In genomic region chr6:29351613-29352012, GRCm38 (mm10) we compare ENCODE assay signal across 19 mouse cellular contexts. TPM values are rescaled to one million over a fixed set of nuclear protein-coding genes. Genes with fewer than 3 reads are reported as not detected.
DNase-seq lines count a peak whose midpoint lies in the region; TF ChIP-seq lines count a peak whose summit lies in the region.
"Had no signal": no experiment of that assay in that cellular context is flagged by ENCODE, and none has a peak within 500 bp of the region (broad histone marks: within the 10 kb centered on the region; RNA-seq: fewer than 3 reads in every experiment).

No protein-coding gene starts in this region.

- no peak overlapping the region for H3K4me2 ChIP-seq in CH12.LX (ENCODE audit: insufficient read depth, low read depth, poor library complexity, severe bottlenecking)
- H3K4me2 ChIP-seq: limb, embryonic 15.5 days; neural tube, embryonic 13.5 days; stomach, embryonic 15.5 days had no signal

- H3K79me2 ChIP-seq in CH12.LX (replicated peaks; ENCODE audit: control insufficient read depth, extremely low read depth, insufficient read depth, poor library complexity, severe bottlenecking) = peaks cover 59% of the 10 kb centered on the region

- peak; percentile 24 for TF ChIP-seq CTCF in left cerebral cortex, adult 2 months (IDR thresholded peaks at IDR 0.05)
- peak; percentile 32 to 46; a peak in 2 of 4 replicates for TF ChIP-seq CTCF in CH12.LX (conservative IDR thresholded peaks at IDR 0.05 in 1 of 2, IDR thresholded peaks at IDR 0.05 in 1 of 2; ENCODE audit: low read depth in 2 of 2, low read length in 2 of 2)

- no peak overlapping the region for H3K9ac ChIP-seq in CH12.LX (ENCODE audit: insufficient read depth, low read depth)
- H3K9ac ChIP-seq: limb, embryonic 15.5 days; neural tube, embryonic 13.5 days; stomach, embryonic 15.5 days had no signal

- H3K27me3 ChIP-seq in CH12.LX (replicated peaks) = peaks cover 2% of the 10 kb centered on the region
- H3K27me3 ChIP-seq: limb, embryonic 15.5 days; megakaryocyte, embryonic 14.5 days; neural tube, embryonic 13.5 days; stomach, embryonic 15.5 days had no signal

- H3K9me3 ChIP-seq in CH12.LX (replicated peaks; ENCODE audit: low read length) = no peaks in the 10 kb centered on the region
- H3K9me3 ChIP-seq: limb, embryonic 15.5 days; megakaryocyte, embryonic 14.5 days; neural tube, embryonic 13.5 days; stomach, embryonic 15.5 days had no signal

- intact Hi-C loops in left cerebral cortex, adult 2 months (cut with DNase I) = no loop called here

- peak; percentile 27 for DNase-seq in embryo, embryonic 10.5 days (ENCODE audit: low spot score)
- DNase-seq in embryo, embryonic 9.5 days (ENCODE audit: extremely low spot score) = no peak
- no peak for DNase-seq in left cerebral cortex, adult 2 months (ENCODE audit: extremely low spot score in 1 of 2, low spot score in 2 of 2)
- DNase-seq in left cerebral cortex, adult 9 months (ENCODE audit: low spot score in 2 of 2) = no peak
- peak; percentile 38 for DNase-seq in CH12.LX (ENCODE audit: extremely low read depth)
- DNase-seq in mesoderm, embryonic 11.5 days (ENCODE audit: low read depth, low spot score) = peak; percentile 29
- DNase-seq in layer of hippocampus, adult 9-11 months = no peak
- no peak for DNase-seq in layer of hippocampus, postnatal 14 days (ENCODE audit: low spot score in 2 of 2)
- DNase-seq: gastrocnemius, postnatal 14 days; kidney, adult 2 months; right cerebral cortex, postnatal 25 days had no signal

- H3K36me3 ChIP-seq in CH12.LX (replicated peaks in 1 of 2; ENCODE audit: control insufficient read depth in 1 of 2, insufficient read depth in 1 of 2, low read length in 1 of 2) = peaks cover 3 to 18% of the 10 kb centered on the region in 2 experiments

- no peak for TF ChIP-seq POLR2A in CH12.LX (IDR thresholded peaks at IDR 0.05; ENCODE audit: low read depth, low read length)

- H3K4me1 ChIP-seq in CH12.LX (ENCODE audit: control insufficient read depth in 1 of 2, insufficient read depth in 2 of 2) = peaks cover 2 to 19% of the 10 kb centered on the region in 2 experiments; a peak in 2 of 4 replicates

- in situ Hi-C loops in CH12.LX (cut with MboI; ENCODE audit: low pct_ligation_motif_present, low pct_unique_long_range_greater_than_20kb, low sequenced_read_pairs) = no loop called here

- no peak overlapping the region for H3K4me3 ChIP-seq in left cerebral cortex, adult 2 months
- no peak overlapping the region for H3K4me3 ChIP-seq in CH12.LX (replicated peaks in 1 of 3; ENCODE audit: low read depth in 2 of 3, low read length in 2 of 3, poor library complexity in 1 of 3)
- H3K4me3 ChIP-seq: limb, embryonic 15.5 days; megakaryocyte, embryonic 14.5 days; neural tube, embryonic 13.5 days; stomach, embryonic 15.5 days had no signal

- TF ChIP-seq RAD21 in CH12.LX (IDR thresholded peaks at IDR 0.05; ENCODE audit: low read depth, low read length) = no peak; the same call in none of the 2 replicates

- TF ChIP-seq EP300 in CH12.LX (IDR thresholded peaks at IDR 0.05; ENCODE audit: low read length) = no peak

- dilution Hi-C loops in CH12.LX (cut with MboI; ENCODE audit: extremely low pct_ligation_motif_present, extremely low pct_unique_long_range_greater_than_20kb, low sequenced_read_pairs) = no loop called here

- no peak overlapping the region for H3K27ac ChIP-seq in left cerebral cortex, adult 2 months
- no peak overlapping the region for H3K27ac ChIP-seq in CH12.LX (ENCODE audit: insufficient read depth, low read depth)
- H3K27ac ChIP-seq: limb, embryonic 15.5 days; neural tube, embryonic 13.5 days; stomach, embryonic 15.5 days had no signal

TF ChIP-seq in CH12.LX, 34 proteins besides CTCF, POLR2A, EP300 and RAD21:
- TF ChIP-seq MAX (IDR thresholded peaks at IDR 0.05; ENCODE audit: low read length) (no peak), SMC3 (IDR thresholded peaks at IDR 0.05; ENCODE audit: low read depth, low read length) (peak; percentile 15; the same call in 1 of the 2 replicates)

RNA-seq across cellular contexts. Expression of gene Calu, which starts 3.7 kb away (rescaled TPM):
- total RNA-seq in left cerebral cortex, adult 2 months (2021) = 10 to 100 TPM; 59.5 to 65.2 TPM
- 107 and 125 TPM in 2 replicates for total RNA-seq in CH12.LX (2012; rRNA removed)
- 161 and 166 TPM in 2 replicates for total RNA-seq in CH12.LX (2014; rRNA removed)
- 112 and 128 TPM in 2 replicates for polyA plus RNA-seq in CH12.LX (2012; ENCODE audit: insufficient read length, low read depth)
- 10 to 100 TPM; 89.6 to 95.9 TPM for total RNA-seq in layer of hippocampus, postnatal 14 days (2021)

RNA-seq across cellular contexts. Expression of gene Fam71f1, which starts 32.7 kb away (rescaled TPM):
- not detected for total RNA-seq in left cerebral cortex, adult 2 months (2021)
- not detected in 2 replicates for total RNA-seq in CH12.LX (2012; rRNA removed)
- not detected in 2 replicates for total RNA-seq in CH12.LX (2014; rRNA removed)
- polyA plus RNA-seq in CH12.LX (2012; ENCODE audit: insufficient read length, low read depth) = not detected in 2 replicates
- total RNA-seq in layer of hippocampus, postnatal 14 days (2021) = not detected
- total RNA-seq: common myeloid progenitor, adult 5-6 weeks; gastrocnemius, postnatal 14 days; heart, postnatal 25 days; layer of hippocampus, postnatal 10 days had no signal
- polyA plus RNA-seq: forebrain, embryonic 11.5 days; limb, embryonic 15.5 days; neural tube, embryonic 13.5 days had no signal

RNA-seq across cellular contexts. Expression of gene Opn1sw, which starts 36.7 kb away (rescaled TPM):
- total RNA-seq in left cerebral cortex, adult 2 months (2021) = under 1 TPM in 1 of 2 experiments, not detected in 1; 0.16 TPM
- 0.13 TPM in 1 of 2 replicates, not detected in the other for total RNA-seq in CH12.LX (2012; rRNA removed)
- not detected in 2 replicates for total RNA-seq in CH12.LX (2014; rRNA removed)
- polyA plus RNA-seq in CH12.LX (2012; ENCODE audit: insufficient read length, low read depth) = not detected in 2 replicates
- total RNA-seq in layer of hippocampus, postnatal 14 days (2021) = under 1 TPM; 0.26 to 0.35 TPM
- total RNA-seq: common myeloid progenitor, adult 5-6 weeks; heart, postnatal 25 days had no signal
- polyA plus RNA-seq: kidney, adult 2 months had no signal

RNA-seq across cellular contexts. Expression of gene Ccdc136, which starts 44.5 kb away (rescaled TPM):
- 100 to 1,000 TPM; 104 to 105 TPM for total RNA-seq in left cerebral cortex, adult 2 months (2021)
- total RNA-seq in CH12.LX (2012; rRNA removed) (1.2 and 4.3 TPM in 2 replicates), CH12.LX (2014; rRNA removed) (0.28 and 0.64 TPM in 2 replicates)
- polyA plus RNA-seq in CH12.LX (2012; ENCODE audit: insufficient read length, low read depth) = 2.4 and 2.9 TPM in 2 replicates
- 10 to 100 TPM; 60.0 to 66.7 TPM for total RNA-seq in layer of hippocampus, postnatal 14 days (2021)
- total RNA-seq: common myeloid progenitor, adult 5-6 weeks had no signal

Comparison
In these comparisons a context has a peak if more than half of its experiments do, and no peak if none do; other contexts are left out.
1. DNase-seq: peak in embryo, embryonic 10.5 days (single experiment), CH12.LX (single experiment) and mesoderm, embryonic 11.5 days (single experiment); none in embryo, embryonic 9.5 days (single experiment), left cerebral cortex, adult 2 months (0 of 2), left cerebral cortex, adult 9 months (0 of 2), layer of hippocampus, adult 9-11 months (single experiment) and layer of hippocampus, postnatal 14 days (0 of 2).